Comparison of ENCODE assay signal across 9 mouse cellular contexts in genomic region chr1:195018089-195018999, GRCm38 (mm10).
DNase-seq lines count a peak whose midpoint lies in the region; ATAC-seq lines count a peak whose summit lies in the region.
"Had no signal": no experiment of that assay in that cellular context is flagged by ENCODE, and none has a peak within 500 bp of the region (broad histone marks: within the 10 kb centered on the region; RNA-seq: fewer than 3 reads in every experiment).

No protein-coding gene starts in this region.

- no peak for ATAC-seq in heart, embryonic 11.5 days (replicated peaks; ENCODE audit: insufficient number of reproducible peaks, low FRiP score, low TSS enrichment)
- peak; percentile 59 for ATAC-seq in kidney, embryonic 15.5 days (replicated peaks; ENCODE audit: low FRiP score)
- peak; percentile 53; the same call in 1 of the 2 replicates for ATAC-seq in neural tube, embryonic 14.5 days (ENCODE audit: low read depth)

- no peaks in the 10 kb centered on the region for H3K36me3 ChIP-seq in heart, embryonic 11.5 days (ENCODE audit: control insufficient read depth, insufficient read depth, low read length)
- no peaks in the 10 kb centered on the region for H3K36me3 ChIP-seq in kidney, embryonic 15.5 days
- H3K36me3 ChIP-seq in neural tube, embryonic 14.5 days (ENCODE audit: control insufficient read depth, insufficient read depth, low read length) = no peaks in the 10 kb centered on the region
- H3K36me3 ChIP-seq: heart, embryonic 13.5 days had no signal

- H3K27ac ChIP-seq in heart, embryonic 11.5 days (ENCODE audit: low read depth, low read length) = no peak overlapping the region
- no peak overlapping the region for H3K27ac ChIP-seq in kidney, embryonic 15.5 days
- H3K27ac ChIP-seq in neural tube, embryonic 14.5 days (ENCODE audit: low read depth, low read length) = no peak overlapping the region
- H3K27ac ChIP-seq: heart, embryonic 13.5 days had no signal

- no peak overlapping the region for H3K9ac ChIP-seq in heart, embryonic 11.5 days (ENCODE audit: low read depth, low read length)
- H3K9ac ChIP-seq in kidney, embryonic 15.5 days = no peak overlapping the region
- no peak overlapping the region for H3K9ac ChIP-seq in neural tube, embryonic 14.5 days (replicated peaks; ENCODE audit: low read depth, low read length)

- WGBS in heart, embryonic 11.5 days (ENCODE audit: insufficient replicate concordance) = 84% methylated on average over 9 of the region's 9 CpGs
- 83% methylated on average over 9 of the region's 9 CpGs for WGBS in kidney, embryonic 15.5 days
- WGBS in neural tube, embryonic 14.5 days = 87% methylated on average over 9 of the region's 9 CpGs

- H3K4me2 ChIP-seq in heart, embryonic 11.5 days = no peak overlapping the region
- H3K4me2 ChIP-seq in kidney, embryonic 15.5 days = no peak overlapping the region
- no peak overlapping the region for H3K4me2 ChIP-seq in neural tube, embryonic 14.5 days (ENCODE audit: low read depth, low read length)

- H3K9me3 ChIP-seq in heart, embryonic 11.5 days (replicated peaks; ENCODE audit: control insufficient read depth, low read length) = no peaks in the 10 kb centered on the region
- no peaks in the 10 kb centered on the region for H3K9me3 ChIP-seq in kidney, embryonic 15.5 days (replicated peaks)
- no peaks in the 10 kb centered on the region for H3K9me3 ChIP-seq in neural tube, embryonic 14.5 days (ENCODE audit: control insufficient read depth, low read length)
- H3K9me3 ChIP-seq: heart, embryonic 13.5 days had no signal

- H3K4me3 ChIP-seq in heart, embryonic 11.5 days (ENCODE audit: low read depth, low read length) = no peak overlapping the region
- no peak overlapping the region for H3K4me3 ChIP-seq in kidney, embryonic 15.5 days (replicated peaks)
- no peak overlapping the region for H3K4me3 ChIP-seq in neural tube, embryonic 14.5 days (ENCODE audit: low read depth, low read length)
- H3K4me3 ChIP-seq: heart, embryonic 13.5 days had no signal

- DNase-seq in heart, adult 11 months = peak; percentile 100
- DNase-seq in adrenal gland, postnatal 36 days = peak; percentile 80
- peak; percentile 62 to 78 for DNase-seq in frontal cortex, postnatal 10 days (ENCODE audit: low spot score in 2 of 2)
- DNase-seq in liver = peak; percentile 9
- no peak for DNase-seq in spleen, adult 12 weeks (ENCODE audit: low spot score)

- no peaks in the 10 kb centered on the region; the same call in 1 of the 2 replicates for H3K4me1 ChIP-seq in heart, embryonic 11.5 days (ENCODE audit: control insufficient read depth, insufficient read depth, low read length)
- peaks cover 12% of the 10 kb centered on the region for H3K4me1 ChIP-seq in kidney, embryonic 15.5 days
- H3K4me1 ChIP-seq in neural tube, embryonic 14.5 days (ENCODE audit: control insufficient read depth, insufficient read depth, low read length) = no peaks in the 10 kb centered on the region

- no peaks in the 10 kb centered on the region for H3K27me3 ChIP-seq in heart, embryonic 11.5 days (ENCODE audit: control insufficient read depth, insufficient read depth, low read length)
- H3K27me3 ChIP-seq in kidney, embryonic 15.5 days = no peaks in the 10 kb centered on the region
- H3K27me3 ChIP-seq in neural tube, embryonic 14.5 days (ENCODE audit: control insufficient read depth, insufficient read depth, low read length) = no peaks in the 10 kb centered on the region
- H3K27me3 ChIP-seq: heart, embryonic 13.5 days had no signal
